Mouse (Mus musculus) gastrocnemius, postnatal 25 days (tissue): Measurements from ENCODE around the gene Dhcr24. TPM values are rescaled to one million over a fixed set of nuclear protein-coding genes. Genes with fewer than 3 reads are reported as not detected.

Source experiments
- total RNA-seq, 2 experiments: library from RNA; stranded (reverse); gene quantifications; 1 replicate in 1 of 2; 2 replicates in 1 of 2; pipeline ENCODE4 v1.2.3; 2021

Dhcr24 gene
- total RNA-seq, 2 experiments from 2014 or later = 4.4 to 5.5 TPM

Other genes with a start within 250 kb of the Dhcr24 start
- 10 to 100 TPM; 43.8 to 49.2 TPM for gene Usp24, start 244.8 kb upstream of the Dhcr24 start, total RNA-seq
- under 1 TPM in 1 of 2 experiments, not detected in 1; 0.08 TPM for gene Pcsk9, start 96.7 kb upstream of the Dhcr24 start, total RNA-seq
- not detected for gene Bsnd, start 68.8 kb upstream of the Dhcr24 start, total RNA-seq
- gene Lexm, start 56.2 kb downstream of the Dhcr24 start, total RNA-seq = not detected
- not detected for gene Ttc22, start 61.4 kb downstream of the Dhcr24 start, total RNA-seq
- 1 to 10 TPM; 1.7 to 1.8 TPM for gene Pars2, start 90.0 kb downstream of the Dhcr24 start, total RNA-seq
- gene Ttc4, start 117.9 kb downstream of the Dhcr24 start, total RNA-seq = 10 to 100 TPM; 24.7 to 28.6 TPM
- gene Mroh7, start 169.9 kb downstream of the Dhcr24 start, total RNA-seq = under 1 TPM; 0.19 to 0.69 TPM
- gene Fam151a, start 172.9 kb downstream of the Dhcr24 start, total RNA-seq = not detected
- gene Acot11, start 244.0 kb downstream of the Dhcr24 start, total RNA-seq = 10 to 100 TPM in 1 of 2 experiments, 1 to 10 TPM in 1; 7.8 to 14.3 TPM